Mouse (Mus musculus) intestine, postnatal 0 days (tissue): ENCODE results near the gene Ccdc13. TPM values are rescaled to one million over a fixed set of nuclear protein-coding genes. Genes with fewer than 3 reads are reported as not detected.

ENCODE experiments used
- ATAC-seq: fragments of 200-750 bp; cut with Nextera tagmentation; 2 replicates; pipeline ENCODE4 v1.8.0; 2017; ENCODE audit warnings: mild to moderate bottlenecking, moderate TSS enrichment, moderate library complexity
- H3K27ac ChIP-seq: fragments of 300-500 bp; sonication (generic); 2 replicates; pipeline ENCODE4 v1.5.1; 2014; ENCODE audit warnings: mild to moderate bottlenecking, low read depth, low read length, moderate library complexity
- H3K27me3 ChIP-seq: fragments of 300-500 bp; sonication (generic); replicated peaks from 2 replicates; pipeline ENCODE4 v1.6.1; 2014; ENCODE audit warnings: low read length, mixed read lengths; ENCODE audit not compliant: control insufficient read depth, insufficient read depth
- H3K36me3 ChIP-seq: fragments of 300-500 bp; sonication (generic); 2 replicates; pipeline ENCODE4 v1.6.1; 2014; ENCODE audit warnings: mild to moderate bottlenecking, moderate library complexity; ENCODE audit not compliant: control insufficient read depth, insufficient read depth
- H3K4me1 ChIP-seq: fragments of 300-500 bp; sonication (generic); replicated peaks from 2 replicates; pipeline ENCODE4 v1.6.1; 2014; ENCODE audit warnings: antibody characterized with exemption, low read length, mixed read lengths; ENCODE audit not compliant: control insufficient read depth, insufficient read depth
- H3K4me2 ChIP-seq: fragments of 300-500 bp; sonication (generic); replicated peaks from 2 replicates; pipeline ENCODE4 v1.6.1; 2014; ENCODE audit warnings: low read depth, mild to moderate bottlenecking, moderate library complexity
- H3K4me3 ChIP-seq: fragments of 300-500 bp; sonication (generic); 2 replicates; pipeline ENCODE4 v1.5.1; 2014; ENCODE audit warnings: low read depth, low read length
- H3K9ac ChIP-seq: fragments of 300-500 bp; sonication (generic); 2 replicates; pipeline ENCODE4 v1.6.1; 2014; ENCODE audit warnings: mild to moderate bottlenecking, low read depth, low read length
- H3K9me3 ChIP-seq: fragments of 300-500 bp; sonication (generic); 2 replicates; pipeline ENCODE4 v1.6.1; 2016; ENCODE audit warnings: mixed run types; ENCODE audit not compliant: control insufficient read depth
- CTCF ChIP-seq: sonication (generic); IDR thresholded peaks from 2 replicates; pipeline ENCODE4 v1.5.1; 2016; ENCODE audit warnings: low read depth, mild to moderate bottlenecking, control low read depth, antibody characterized with exemption, moderate library complexity
- WGBS: fragments of 180-500 bp; shearing (Covaris S2); extraction: QIAGEN DNeasy Blood & Tissue Kit; methylation state at CpG from one replicate; pipeline ENCODE4 v1.1.7; 2014; 5-methylcytosine and 5-hydroxymethylcytosine counted together
- polyA plus RNA-seq: library from polyadenylated mRNA; unstranded; fragments of >200 nt; fragmentation: Nextera tagmentation; extraction: Ambion mirVana; gene quantifications from 2 replicates; pipeline ENCODE4 v1.2.1, GENCODE M21; 2015

Ccdc13 gene
- polyA plus RNA-seq, 1 experiment from 2014 or later, result 0.31 TPM

DNA sequence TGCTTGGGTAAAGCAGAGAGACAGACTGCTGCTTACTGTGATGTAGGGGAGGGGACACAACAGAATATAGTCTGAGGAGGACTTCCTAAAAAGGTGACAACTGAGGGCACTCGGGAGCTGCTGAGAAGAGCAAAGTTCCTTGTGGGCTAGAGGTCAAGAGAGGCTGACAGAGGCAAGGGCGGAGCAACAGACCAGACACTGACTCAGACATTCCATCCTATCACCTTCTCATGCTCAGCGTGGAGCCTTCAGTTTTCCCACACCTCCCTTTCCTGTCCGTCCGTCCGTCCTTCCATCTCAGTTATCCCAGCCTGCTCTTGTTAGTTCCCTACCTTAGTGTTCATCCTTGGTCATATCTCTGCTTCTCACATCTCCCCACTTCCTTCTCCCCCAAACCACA, 24.1 kb downstream of the Ccdc13 start:
- no peak overlapping the region for H3K9ac ChIP-seq
- no peaks in the 10 kb centered on the region for H3K27me3 ChIP-seq
- no peak for ATAC-seq
- no peak for TF ChIP-seq CTCF
- no peak overlapping the region for H3K4me3 ChIP-seq
- H3K4me2 ChIP-seq, result no peak overlapping the region
- no peaks in the 10 kb centered on the region for H3K9me3 ChIP-seq
- H3K36me3 ChIP-seq, result no peaks in the 10 kb centered on the region
- WGBS, result 56% methylated on average over 6 of the region's 6 CpGs
- H3K27ac ChIP-seq, result no peak overlapping the region
- H3K4me1 ChIP-seq, result no peaks in the 10 kb centered on the region

DNA sequence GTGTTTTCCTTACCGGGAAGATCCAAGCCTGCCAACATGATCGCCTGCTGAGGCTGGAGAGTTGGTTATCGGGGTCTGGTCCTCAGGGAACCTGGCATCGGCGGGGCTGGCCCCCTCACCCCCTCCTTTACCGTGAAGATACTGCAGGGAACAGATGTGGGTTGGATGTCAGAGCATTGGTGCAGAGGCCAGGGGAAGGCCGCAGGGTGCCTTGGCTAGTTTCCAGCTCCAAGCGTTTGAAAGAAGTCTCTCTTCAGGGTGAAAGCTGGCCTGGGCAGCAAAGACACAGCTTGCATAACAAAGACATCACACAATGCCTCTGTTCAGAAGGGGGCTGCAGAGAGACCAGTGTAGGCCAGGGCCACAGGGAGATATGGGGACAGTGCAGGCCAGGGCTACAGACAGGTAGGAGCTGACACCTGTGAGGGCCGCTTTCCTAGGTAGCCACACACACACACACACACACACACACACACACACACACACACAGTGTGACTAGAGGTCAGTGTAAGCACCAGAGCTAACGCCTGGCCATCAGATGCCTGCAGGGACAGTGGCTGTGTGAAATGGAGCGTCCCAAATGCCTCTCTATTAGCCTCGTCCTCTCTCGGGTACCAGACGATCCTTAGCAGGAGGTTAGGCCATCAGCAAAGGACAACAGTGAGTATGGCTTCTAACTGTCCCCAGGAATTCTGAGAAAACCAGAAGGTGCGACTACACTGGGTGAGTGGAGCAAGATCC, 29.0 kb downstream of the Ccdc13 start:
- 51% methylated on average over 15 of the region's 15 CpGs for WGBS
- no peak for ATAC-seq

DNA sequence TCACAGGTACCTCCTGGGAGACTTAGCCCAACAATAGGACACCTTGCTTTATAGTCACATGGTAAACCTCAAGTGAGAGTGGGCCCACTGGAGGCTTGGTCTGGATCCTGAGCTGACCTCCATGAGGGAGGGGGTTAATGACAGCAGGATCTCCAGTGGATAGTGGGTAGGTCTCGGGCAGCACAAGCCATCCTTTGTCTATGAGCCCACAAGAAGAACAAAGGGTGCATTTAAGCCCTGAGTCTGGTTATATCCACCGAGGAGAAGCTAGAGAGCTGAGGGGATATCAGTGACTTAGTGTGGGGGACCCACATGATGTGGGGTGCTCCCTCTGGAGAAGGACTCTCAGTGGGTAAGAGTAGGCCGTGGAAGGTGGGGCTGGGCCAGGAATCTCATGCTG, 30.8 kb downstream of the Ccdc13 start:
- 76% methylated on average over 3 of the region's 3 CpGs for WGBS

More for the DNA sequence above, 29.0 kb downstream of the Ccdc13 start:
- H3K4me1 ChIP-seq, result no peaks in the 10 kb centered on the region
- no peak for TF ChIP-seq CTCF
- H3K4me3 ChIP-seq, result no peak overlapping the region
- H3K27ac ChIP-seq, result no peak overlapping the region
- no peaks in the 10 kb centered on the region for H3K27me3 ChIP-seq
- no peak overlapping the region for H3K4me2 ChIP-seq
- no peaks in the 10 kb centered on the region for H3K9me3 ChIP-seq
- H3K9ac ChIP-seq, result no peak overlapping the region
- no peaks in the 10 kb centered on the region for H3K36me3 ChIP-seq

DNA sequence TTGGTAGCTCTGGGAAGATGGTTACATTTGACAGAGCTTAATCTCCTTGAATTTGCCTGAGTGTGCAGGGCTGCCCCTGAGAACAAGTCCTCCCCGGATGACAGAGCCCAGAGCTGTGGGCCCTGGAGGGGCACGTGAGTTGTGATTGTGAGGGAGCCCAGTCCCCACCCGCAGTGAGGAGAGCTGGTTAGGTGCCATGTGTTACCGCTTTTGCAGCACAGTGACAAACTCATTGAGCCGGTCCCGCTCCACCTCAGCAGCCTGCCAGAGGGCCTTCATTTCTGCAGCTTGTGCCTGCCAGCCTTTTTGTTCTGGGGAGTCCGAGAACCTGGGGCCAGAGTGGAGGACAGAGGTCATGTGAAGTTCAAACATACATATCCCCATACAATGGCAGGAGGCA, 31.3 kb downstream of the Ccdc13 start:
- no peaks in the 10 kb centered on the region for H3K9me3 ChIP-seq
- no peak overlapping the region for H3K4me3 ChIP-seq
- no peaks in the 10 kb centered on the region for H3K4me1 ChIP-seq
- no peak overlapping the region for H3K4me2 ChIP-seq
- no peak for ATAC-seq
- H3K9ac ChIP-seq, result no peak overlapping the region
- no peaks in the 10 kb centered on the region for H3K27me3 ChIP-seq
- no peaks in the 10 kb centered on the region for H3K36me3 ChIP-seq
- no peak overlapping the region for H3K27ac ChIP-seq
- 63% methylated on average over 7 of the region's 7 CpGs for WGBS
- TF ChIP-seq CTCF, result no peak

More for the DNA sequence above, 30.8 kb downstream of the Ccdc13 start:
- Histone ChIP-seq H3K4me1 (no peaks in the 10 kb centered on the region), H3K36me3 (no peaks in the 10 kb centered on the region), H3K4me2 (no peak overlapping the region), H3K9ac (no peak overlapping the region), H3K4me3 (no peak overlapping the region), H3K9me3 (no peaks in the 10 kb centered on the region), H3K27ac (no peak overlapping the region), H3K27me3 (no peaks in the 10 kb centered on the region)
- no peak for TF ChIP-seq CTCF
- ATAC-seq, result no peak

DNA sequence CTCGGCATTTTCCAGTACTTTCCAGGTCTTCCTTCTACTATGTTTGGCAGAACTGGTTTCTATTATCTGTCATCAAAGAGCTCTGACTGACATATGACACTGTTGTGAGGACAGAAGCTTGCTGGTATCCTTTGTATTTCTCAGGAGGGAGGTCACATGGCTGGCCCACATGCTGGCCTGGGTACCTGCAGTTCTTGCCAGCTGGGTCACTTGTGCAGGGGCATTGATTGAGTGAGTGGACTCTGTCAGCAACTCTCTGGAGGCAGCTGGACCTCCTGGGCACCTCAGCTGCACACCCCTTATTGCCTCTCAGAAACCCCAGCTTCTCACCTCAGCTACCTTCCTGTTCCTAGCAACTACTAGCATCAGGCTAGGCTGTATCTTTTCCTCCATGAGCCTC, 31.7 kb downstream of the Ccdc13 start:
- H3K4me3 ChIP-seq, result no peak overlapping the region
- ATAC-seq, result no peak
- H3K36me3 ChIP-seq, result no peaks in the 10 kb centered on the region
- TF ChIP-seq CTCF, result no peak
- H3K4me1 ChIP-seq, result no peaks in the 10 kb centered on the region
- H3K4me2 ChIP-seq, result no peak overlapping the region
- H3K27me3 ChIP-seq, result no peaks in the 10 kb centered on the region
- 71% methylated on average over 1 of the region's 1 CpGs for WGBS
- no peaks in the 10 kb centered on the region for H3K9me3 ChIP-seq
- no peak overlapping the region for H3K27ac ChIP-seq
- H3K9ac ChIP-seq, result no peak overlapping the region

DNA sequence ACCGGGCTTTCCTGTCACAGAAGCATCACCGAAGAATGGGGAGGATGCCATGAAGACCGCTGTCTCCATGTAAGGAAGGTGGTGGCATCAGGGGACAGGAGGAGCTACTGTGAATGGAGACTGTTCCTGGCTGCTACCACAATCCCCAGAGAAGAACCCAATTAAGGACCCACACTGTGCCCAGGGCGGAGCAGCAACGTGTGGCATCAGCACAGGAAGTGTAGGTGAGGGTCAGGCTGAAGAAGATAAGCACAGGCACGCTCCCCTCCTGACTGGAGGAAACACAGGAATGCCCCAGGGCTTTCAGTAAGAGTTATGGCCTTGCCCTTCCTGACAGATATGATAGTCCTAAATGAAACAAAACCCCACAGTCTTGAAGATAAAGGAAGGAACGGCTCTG, 36.5 kb downstream of the Ccdc13 start:
- H3K4me2 ChIP-seq, result no peak overlapping the region
- no peak overlapping the region for H3K4me3 ChIP-seq
- H3K4me1 ChIP-seq, result 0 out of 2 replicates have a peak, but pooled peaks cover 5% of the 10 kb centered on the region
- ATAC-seq, result no peak
- no peak for TF ChIP-seq CTCF
- WGBS, result 47% methylated on average over 7 of the region's 7 CpGs
- no peak overlapping the region for H3K27ac ChIP-seq
- no peaks in the 10 kb centered on the region for H3K27me3 ChIP-seq
- no peaks in the 10 kb centered on the region for H3K36me3 ChIP-seq
- no peaks in the 10 kb centered on the region for H3K9me3 ChIP-seq
- H3K9ac ChIP-seq, result no peak overlapping the region
